Mouse (Mus musculus) heart, adult 2 months (tissue): ENCODE data around the gene Mosmo.

Experiments
- CTCF ChIP-seq: fragments of 200-600 bp; IDR thresholded peaks from 2 replicates; pipeline ENCODE4 v1.8.1; 2022; ENCODE audit warnings: antibody characterized with exemption, mild to moderate bottlenecking, moderate library complexity
- EP300 ChIP-seq: fragments of 200-500 bp; IDR thresholded peaks from 2 replicates; pipeline ENCODE4 v1.6.1; 2011; ENCODE audit warnings: low read depth, low read length, control low read depth; ENCODE audit not compliant: insufficient read depth
- POLR2A ChIP-seq: fragments of 200-500 bp; IDR thresholded peaks from 2 replicates; pipeline ENCODE4 v1.6.1; 2011; ENCODE audit warnings: mild to moderate bottlenecking, low read depth, low read length, control low read depth; ENCODE audit not compliant: insufficient read depth

- TF ChIP-seq CTCF (peak; percentile 65), EP300 (no peak), POLR2A (no peak)
Observed at GRCm38 (mm10) chr7:120632518-120632917, 44.9 kb upstream of the Mosmo start.
